Mouse (Mus musculus): Measurements from ENCODE around the gene Evl. TPM values are rescaled to one million over a fixed set of nuclear protein-coding genes. Genes with fewer than 3 reads are reported as not detected.

Gene Evl
- polyA plus RNA-seq, 1 experiment from 2014 or later, result 232 TPM

- H3K27me3 ChIP-seq (replicated peaks; ENCODE audit: control insufficient read depth, insufficient read depth, low read length), result no peaks in the 10 kb centered on the region
- DNase-seq (ENCODE audit: low spot score) (peak; percentile 86), ATAC-seq (peak; percentile 82)
- H3K9ac ChIP-seq (ENCODE audit: low read length), result peak overlapping the region; percentile 43; the same call in 1 of the 2 replicates
- peak overlapping the region; percentile 24 for H3K4me2 ChIP-seq (ENCODE audit: low read length)
- peaks cover 10% of the 10 kb centered on the region for H3K4me1 ChIP-seq (ENCODE audit: control insufficient read depth, insufficient read depth, low read length)
- H3K9me3 ChIP-seq (replicated peaks; ENCODE audit: control insufficient read depth, low read length), result no peaks in the 10 kb centered on the region
- H3K36me3 ChIP-seq (ENCODE audit: control insufficient read depth, insufficient read depth, low read length), result no peaks in the 10 kb centered on the region
- 21% methylated on average over 12 of the region's 12 CpGs for WGBS
- H3K27ac ChIP-seq (ENCODE audit: low read depth, low read length), result peak overlapping the region; percentile 74
- no peak overlapping the region for H3K4me3 ChIP-seq (ENCODE audit: low read depth, low read length)
Measured at GRCm38 (mm10) chr12:108564910-108565506, 10.5 kb downstream of the Evl start.

GRCm38 (mm10) chr12:108579156-108579871 is 24.8 kb downstream of the Evl start:
- peaks cover 7% of the 10 kb centered on the region for H3K36me3 ChIP-seq (ENCODE audit: control insufficient read depth, insufficient read depth, low read length)
- WGBS, result 81% methylated on average over 7 of the region's 7 CpGs
- H3K4me2 ChIP-seq (ENCODE audit: low read length), result no peak overlapping the region
- H3K27me3 ChIP-seq (replicated peaks; ENCODE audit: control insufficient read depth, insufficient read depth, low read length), result no peaks in the 10 kb centered on the region
- H3K4me1 ChIP-seq (ENCODE audit: control insufficient read depth, insufficient read depth, low read length), result no peaks in the 10 kb centered on the region
- H3K9me3 ChIP-seq (replicated peaks; ENCODE audit: control insufficient read depth, low read length), result no peaks in the 10 kb centered on the region
- DNase-seq (ENCODE audit: low spot score), result no peak
- no peak overlapping the region for H3K4me3 ChIP-seq (ENCODE audit: low read depth, low read length)
- H3K9ac ChIP-seq (ENCODE audit: low read length), result no peak overlapping the region
- H3K27ac ChIP-seq (ENCODE audit: low read depth, low read length), result no peak overlapping the region
- no peak for ATAC-seq

GRCm38 (mm10) chr12:108583775-108584174 is 29.3 kb downstream of the Evl start:
- no peaks in the 10 kb centered on the region for H3K27me3 ChIP-seq (replicated peaks; ENCODE audit: control insufficient read depth, insufficient read depth, low read length)
- H3K27ac ChIP-seq (ENCODE audit: low read depth, low read length), result no peak overlapping the region
- no peaks in the 10 kb centered on the region for H3K9me3 ChIP-seq (replicated peaks; ENCODE audit: control insufficient read depth, low read length)
- H3K36me3 ChIP-seq (ENCODE audit: control insufficient read depth, insufficient read depth, low read length), result peaks cover 11% of the 10 kb centered on the region; the same call in 1 of the 2 replicates
- H3K4me2 ChIP-seq (ENCODE audit: low read length), result no peak overlapping the region
- 89% methylated on average over 1 of the region's 1 CpGs for WGBS
- no peak overlapping the region for H3K9ac ChIP-seq (ENCODE audit: low read length)
- DNase-seq (ENCODE audit: low spot score) (peak; percentile 24), ATAC-seq (no peak)
- H3K4me3 ChIP-seq (ENCODE audit: low read depth, low read length), result no peak overlapping the region
- H3K4me1 ChIP-seq (ENCODE audit: control insufficient read depth, insufficient read depth, low read length), result no peaks in the 10 kb centered on the region

GRCm38 (mm10) chr12:108590131-108590530 is 35.6 kb downstream of the Evl start:
- DNase-seq (ENCODE audit: low spot score), result no peak
- no peak for ATAC-seq
- no peak overlapping the region for H3K4me3 ChIP-seq (ENCODE audit: low read depth, low read length)
- peaks cover 10% of the 10 kb centered on the region; the same call in 1 of the 2 replicates for H3K36me3 ChIP-seq (ENCODE audit: control insufficient read depth, insufficient read depth, low read length)
- H3K27me3 ChIP-seq (replicated peaks; ENCODE audit: control insufficient read depth, insufficient read depth, low read length), result no peaks in the 10 kb centered on the region
- H3K9ac ChIP-seq (ENCODE audit: low read length), result no peak overlapping the region
- H3K4me1 ChIP-seq (ENCODE audit: control insufficient read depth, insufficient read depth, low read length), result no peaks in the 10 kb centered on the region
- no peak overlapping the region for H3K27ac ChIP-seq (ENCODE audit: low read depth, low read length)
- H3K9me3 ChIP-seq (replicated peaks; ENCODE audit: control insufficient read depth, low read length), result no peaks in the 10 kb centered on the region
- 88% methylated on average over 2 of the region's 2 CpGs for WGBS
- no peak overlapping the region for H3K4me2 ChIP-seq (ENCODE audit: low read length)

GRCm38 (mm10) chr12:108591586-108591985 is 37.1 kb downstream of the Evl start:
- no peaks in the 10 kb centered on the region for H3K27me3 ChIP-seq (replicated peaks; ENCODE audit: control insufficient read depth, insufficient read depth, low read length)
- peaks cover 8% of the 10 kb centered on the region; the same call in 1 of the 2 replicates for H3K36me3 ChIP-seq (ENCODE audit: control insufficient read depth, insufficient read depth, low read length)
- H3K27ac ChIP-seq (ENCODE audit: low read depth, low read length), result no peak overlapping the region
- no peak overlapping the region for H3K9ac ChIP-seq (ENCODE audit: low read length)
- no peaks in the 10 kb centered on the region for H3K4me1 ChIP-seq (ENCODE audit: control insufficient read depth, insufficient read depth, low read length)
- H3K4me3 ChIP-seq (ENCODE audit: low read depth, low read length), result no peak overlapping the region
- DNase-seq (ENCODE audit: low spot score) (no peak), ATAC-seq (no peak)
- H3K4me2 ChIP-seq (ENCODE audit: low read length), result no peak overlapping the region
- H3K9me3 ChIP-seq (replicated peaks; ENCODE audit: control insufficient read depth, low read length), result no peaks in the 10 kb centered on the region
- 74% methylated on average over 5 of the region's 5 CpGs for WGBS

GRCm38 (mm10) chr12:108592866-108593265 is 38.3 kb downstream of the Evl start:
- DNase-seq (ENCODE audit: low spot score), result no peak
- no peak overlapping the region for H3K27ac ChIP-seq (ENCODE audit: low read depth, low read length)
- no peaks in the 10 kb centered on the region for H3K27me3 ChIP-seq (replicated peaks; ENCODE audit: control insufficient read depth, insufficient read depth, low read length)
- no peak for ATAC-seq
- H3K9me3 ChIP-seq (replicated peaks; ENCODE audit: control insufficient read depth, low read length), result no peaks in the 10 kb centered on the region
- peaks cover 8% of the 10 kb centered on the region; the same call in 1 of the 2 replicates for H3K36me3 ChIP-seq (ENCODE audit: control insufficient read depth, insufficient read depth, low read length)
- H3K9ac ChIP-seq (ENCODE audit: low read length), result no peak overlapping the region
- no peak overlapping the region for H3K4me3 ChIP-seq (ENCODE audit: low read depth, low read length)
- no peak overlapping the region for H3K4me2 ChIP-seq (ENCODE audit: low read length)
- 83% methylated on average over 6 of the region's 6 CpGs for whole genome bisulfite sequencing
- H3K4me1 ChIP-seq (ENCODE audit: control insufficient read depth, insufficient read depth, low read length), result no peaks in the 10 kb centered on the region

- H3K9ac ChIP-seq (ENCODE audit: low read length), result 0 out of 2 replicates have a peak overlapping the region, but pooled peaks have one; percentile 17
- H3K27me3 ChIP-seq (replicated peaks; ENCODE audit: control insufficient read depth, insufficient read depth, low read length), result no peaks in the 10 kb centered on the region
- H3K4me1 ChIP-seq (ENCODE audit: control insufficient read depth, insufficient read depth, low read length), result peaks cover 28% of the 10 kb centered on the region
- ATAC-seq (no peak), DNase-seq (ENCODE audit: low spot score) (no peak)
- WGBS, result 53% methylated on average over 4 of the region's 4 CpGs
- H3K9me3 ChIP-seq (replicated peaks; ENCODE audit: control insufficient read depth, low read length), result no peaks in the 10 kb centered on the region
- no peak overlapping the region for H3K27ac ChIP-seq (ENCODE audit: low read depth, low read length)
- no peak overlapping the region for H3K4me2 ChIP-seq (ENCODE audit: low read length)
- no peaks in the 10 kb centered on the region for H3K36me3 ChIP-seq (ENCODE audit: control insufficient read depth, insufficient read depth, low read length)
- no peak overlapping the region for H3K4me3 ChIP-seq (ENCODE audit: low read depth, low read length)
Measured at GRCm38 (mm10) chr12:108600864-108601263, 46.3 kb downstream of the Evl start.

- no peak overlapping the region for H3K4me2 ChIP-seq (ENCODE audit: low read length)
- H3K27ac ChIP-seq (ENCODE audit: low read depth, low read length), result no peak overlapping the region
- no peak overlapping the region for H3K4me3 ChIP-seq (ENCODE audit: low read depth, low read length)
- peaks cover 33% of the 10 kb centered on the region for H3K4me1 ChIP-seq (ENCODE audit: control insufficient read depth, insufficient read depth, low read length)
- no peaks in the 10 kb centered on the region for H3K36me3 ChIP-seq (ENCODE audit: control insufficient read depth, insufficient read depth, low read length)
- peak; percentile 31 for DNase-seq (ENCODE audit: low spot score)
- 27% methylated on average over 8 of the region's 8 CpGs for WGBS
- H3K27me3 ChIP-seq (replicated peaks; ENCODE audit: control insufficient read depth, insufficient read depth, low read length), result no peaks in the 10 kb centered on the region
- H3K9me3 ChIP-seq (replicated peaks; ENCODE audit: control insufficient read depth, low read length), result no peaks in the 10 kb centered on the region
- H3K9ac ChIP-seq (ENCODE audit: low read length), result no peak overlapping the region
- ATAC-seq, result peak; percentile 35; the same call in 1 of the 2 replicates
Measured at GRCm38 (mm10) chr12:108601326-108601725, 46.8 kb downstream of the Evl start.

GRCm38 (mm10) chr12:108604546-108604945 is 50.0 kb downstream of the Evl start:
- DNase-seq (ENCODE audit: low spot score) (no peak), ATAC-seq (no peak)
- Histone ChIP-seq H3K36me3 (ENCODE audit: control insufficient read depth, insufficient read depth, low read length) (no peaks in the 10 kb centered on the region), H3K27ac (ENCODE audit: low read depth, low read length) (0 out of 2 replicates have a peak overlapping the region, but pooled peaks have one; percentile 27), H3K9me3 (replicated peaks; ENCODE audit: control insufficient read depth, low read length) (no peaks in the 10 kb centered on the region), H3K4me1 (ENCODE audit: control insufficient read depth, insufficient read depth, low read length) (peaks cover 36% of the 10 kb centered on the region), H3K9ac (ENCODE audit: low read length) (0 out of 2 replicates have a peak overlapping the region, but pooled peaks have one; percentile 21), H3K27me3 (replicated peaks; ENCODE audit: control insufficient read depth, insufficient read depth, low read length) (no peaks in the 10 kb centered on the region), H3K4me2 (ENCODE audit: low read length) (no peak overlapping the region), H3K4me3 (ENCODE audit: low read depth, low read length) (no peak overlapping the region)
